Mouse (Mus musculus) fat pad, adult 2 months (tissue): Measurements from ENCODE around the gene Sel1l3.

ENCODE experiments used
- DNase-seq: peaks from one replicate; pipeline ENCODE4 v3.0.0-alpha.2; 2011; ENCODE audit warnings: low read depth, low spot score; ENCODE audit errors: extremely low read depth

Sel1l3 gene

GRCm38 (mm10) chr5:53214362-53214761 lies 635 bp upstream of the Sel1l3 start:
- no peak for DNase-seq

- no peak for DNase-seq
These were observed 681 bp downstream of the Sel1l3 start for GRCm38 (mm10) chr5:53212782-53213710.

- DNase-seq, result no peak
These were observed 1.5 kb downstream of the Sel1l3 start for GRCm38 (mm10) chr5:53212087-53212781.

- DNase-seq, result no peak
These were observed 2.5 kb downstream of the Sel1l3 start for GRCm38 (mm10) chr5:53211241-53211640.

- no peak for DNase-seq
These were observed 3.2 kb downstream of the Sel1l3 start for GRCm38 (mm10) chr5:53210481-53210880.

- DNase-seq, result no peak
These were observed 4.0 kb downstream of the Sel1l3 start for GRCm38 (mm10) chr5:53209773-53210172.

GRCm38 (mm10) chr5:53208731-53209130 lies 5.0 kb downstream of the Sel1l3 start:
- DNase-seq, result no peak

GRCm38 (mm10) chr5:53206575-53206974 lies 7.2 kb downstream of the Sel1l3 start:
- no peak for DNase-seq

- DNase-seq, result no peak
These were observed 11.0 kb downstream of the Sel1l3 start for GRCm38 (mm10) chr5:53202748-53203147.

- DNase-seq, result no peak
These were observed 12.9 kb downstream of the Sel1l3 start for GRCm38 (mm10) chr5:53200825-53201224.

GRCm38 (mm10) chr5:53198408-53198807 lies 15.3 kb downstream of the Sel1l3 start:
- no peak for DNase-seq

GRCm38 (mm10) chr5:53196387-53197088 lies 17.2 kb downstream of the Sel1l3 start:
- no peak for DNase-seq

GRCm38 (mm10) chr5:53194841-53195240 lies 18.9 kb downstream of the Sel1l3 start:
- no peak for DNase-seq

GRCm38 (mm10) chr5:53194421-53194820 lies 19.3 kb downstream of the Sel1l3 start:
- DNase-seq, result no peak

- no peak for DNase-seq
These were observed 20.4 kb downstream of the Sel1l3 start for GRCm38 (mm10) chr5:53193092-53194030.

GRCm38 (mm10) chr5:53188608-53189007 lies 25.1 kb downstream of the Sel1l3 start:
- DNase-seq, result no peak

- DNase-seq, result no peak
These were observed 26.5 kb downstream of the Sel1l3 start for GRCm38 (mm10) chr5:53187245-53187644.

- DNase-seq, result no peak
These were observed 27.9 kb downstream of the Sel1l3 start for GRCm38 (mm10) chr5:53185803-53186202.

- DNase-seq, result no peak
These were observed 33.8 kb downstream of the Sel1l3 start for GRCm38 (mm10) chr5:53179965-53180364.

- no peak for DNase-seq
These were observed 37.0 kb downstream of the Sel1l3 start for GRCm38 (mm10) chr5:53176703-53177102.
